Mouse (Mus musculus) lung, adult 2 months (tissue): ENCODE results near the gene Sgta. TPM values are rescaled to one million over a fixed set of nuclear protein-coding genes. Genes with fewer than 3 reads are reported as not detected.

ENCODE experiments used
- DNase-seq: peaks from one replicate; pipeline ENCODE4 v3.0.0; 2022
- H3K4me1 ChIP-seq: fragments of 200-500 bp; 2 replicates; pipeline ENCODE4 v1.6.1; 2011; ENCODE audit warnings: low read length; ENCODE audit not compliant: control insufficient read depth, insufficient read depth
- H3K4me3 ChIP-seq: fragments of 200-500 bp; replicated peaks from 2 replicates; pipeline ENCODE3; 2011; ENCODE audit warnings: low read depth, mild to moderate bottlenecking, control low read depth, low read length; ENCODE audit errors: extremely low read depth
- CTCF ChIP-seq: fragments of 200-500 bp; IDR thresholded peaks from 2 replicates; pipeline ENCODE4 v1.5.1; 2011; ENCODE audit warnings: mild to moderate bottlenecking, low read length, control low read depth; ENCODE audit not compliant: insufficient read depth
- POLR2A ChIP-seq: fragments of 200-500 bp; IDR thresholded peaks from 2 replicates; pipeline ENCODE4 v1.6.1; 2011; ENCODE audit warnings: low read depth, mild to moderate bottlenecking, control low read depth, low read length, borderline replicate concordance; ENCODE audit errors: extremely low read depth
- WGBS: fragments of 180-500 bp; shearing (Covaris S2); methylation state at CpG from one replicate; pipeline ENCODE4 v1.1.7; 2018; 5-methylcytosine and 5-hydroxymethylcytosine counted together
- polyA plus RNA-seq: library from polyadenylated mRNA; depleted of rRNA; stranded (reverse); fragments of >200 nt; gene quantifications from 2 replicates; pipeline ENCODE4 v1.2.3, GENCODE M21; 2012

The Sgta gene
- polyA plus RNA-seq, 1 experiment = 183 TPM

DNA sequence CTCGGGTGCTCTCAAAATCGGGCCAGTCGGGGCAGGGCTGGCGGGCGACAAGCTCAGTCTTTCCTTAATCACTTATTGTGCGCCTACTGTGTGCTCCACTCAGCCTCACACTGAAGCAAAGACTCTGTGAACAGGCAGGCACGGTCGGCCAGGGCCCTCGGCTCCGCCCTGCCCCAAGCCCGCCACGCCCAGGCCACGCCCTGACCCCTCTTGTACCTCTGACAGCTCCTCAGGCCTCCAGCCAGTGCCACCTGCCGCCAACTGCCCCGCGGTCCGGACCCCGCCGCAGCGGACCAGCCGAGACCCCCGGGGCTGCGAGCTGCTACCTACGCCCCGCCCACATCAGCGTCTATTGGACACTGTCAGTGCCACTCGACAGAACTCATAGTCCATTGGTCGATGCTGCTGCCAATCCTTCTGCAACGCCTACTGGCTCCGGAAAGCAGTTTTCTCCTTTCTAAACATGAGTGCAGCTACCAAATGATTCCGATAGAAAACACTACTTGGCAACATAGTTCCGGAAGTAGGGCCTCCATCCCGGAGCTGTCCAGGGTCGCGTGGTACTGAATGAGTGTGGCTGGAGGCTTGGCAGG, 22.9 kb downstream of the Sgta start, which contains the start of gene Slc39a3:
TSS of gene Slc39a3 (minus strand) at position 439 of the 593 bp plus-strand sequence.
- H3K4me3 ChIP-seq = peak within 1 kb of the TSS; percentile 68
- under 1% methylated on average over 35 of the region's 35 CpGs for WGBS
- no peaks in the 10 kb centered on the region for H3K4me1 ChIP-seq
- peak; percentile 45; the same call in 1 of the 2 replicates for TF ChIP-seq POLR2A
- TF ChIP-seq CTCF = no peak
- peak; percentile 100 for DNase-seq

DNA sequence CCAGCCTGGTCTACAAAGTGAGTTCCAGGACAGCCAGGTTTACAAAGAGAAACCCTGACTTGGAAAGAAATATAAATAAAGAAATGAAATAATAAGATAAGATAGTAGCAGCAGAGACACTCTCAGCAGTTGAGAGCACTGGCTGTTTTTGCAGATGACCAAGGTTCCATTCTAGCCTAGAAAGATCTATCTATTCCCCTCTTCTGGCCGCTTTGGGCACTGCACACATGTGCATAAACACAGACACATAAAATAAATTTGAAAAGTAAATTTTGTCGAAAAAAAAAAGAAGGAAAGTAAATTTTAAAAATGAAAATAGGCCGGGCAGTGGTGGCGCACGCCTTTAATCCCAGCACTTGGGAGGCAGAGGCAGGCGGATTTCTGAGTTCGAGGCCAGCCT, 23.7 kb downstream of the Sgta start:
- no peaks in the 10 kb centered on the region for H3K4me1 ChIP-seq
- WGBS = 74% methylated on average over 7 of the region's 7 CpGs
- DNase-seq = no peak
- H3K4me3 ChIP-seq = no peak overlapping the region
- TF ChIP-seq CTCF (no peak), POLR2A (no peak)

- Histone ChIP-seq H3K4me3 (no peak overlapping the region), H3K4me1 (no peaks in the 10 kb centered on the region)
- DNase-seq = no peak
- no peak for TF ChIP-seq CTCF
- TF ChIP-seq POLR2A = no peak
- 82% methylated on average over 10 of the region's 10 CpGs for WGBS
Measured at GRCm38 (mm10) chr10:81033586-81033985, 26.4 kb downstream of the Sgta start.

DNA sequence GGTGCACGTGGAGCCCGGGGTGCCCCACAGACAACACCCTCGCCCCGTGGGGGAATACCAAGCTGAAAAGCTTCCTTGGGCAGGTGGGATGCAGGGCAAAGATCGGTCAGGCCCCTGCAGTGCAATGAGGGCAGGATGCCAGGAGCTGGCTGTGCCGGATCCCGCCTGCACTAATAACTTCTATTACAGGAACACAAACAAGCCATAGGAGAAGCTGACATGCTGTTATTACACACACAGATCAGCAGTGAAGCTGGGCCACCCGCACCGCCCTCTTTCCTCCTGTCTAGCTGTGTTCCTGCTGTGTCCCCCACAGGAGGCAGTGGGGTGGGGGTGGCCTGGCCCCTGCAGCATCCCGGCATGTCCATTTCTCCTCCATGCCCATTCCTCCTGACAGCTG, 30.9 kb downstream of the Sgta start:
- no peak for DNase-seq
- H3K4me3 ChIP-seq = no peak overlapping the region
- no peak for TF ChIP-seq CTCF
- no peak for TF ChIP-seq POLR2A
- H3K4me1 ChIP-seq = no peaks in the 10 kb centered on the region
- 63% methylated on average over 10 of the region's 10 CpGs for WGBS

- TF ChIP-seq CTCF (no peak), POLR2A (no peak)
- no peak for DNase-seq
- Histone ChIP-seq H3K4me1 (no peaks in the 10 kb centered on the region), H3K4me3 (no peak overlapping the region)
Measured at GRCm38 (mm10) chr10:81028219-81028618, 31.8 kb downstream of the Sgta start.

DNA sequence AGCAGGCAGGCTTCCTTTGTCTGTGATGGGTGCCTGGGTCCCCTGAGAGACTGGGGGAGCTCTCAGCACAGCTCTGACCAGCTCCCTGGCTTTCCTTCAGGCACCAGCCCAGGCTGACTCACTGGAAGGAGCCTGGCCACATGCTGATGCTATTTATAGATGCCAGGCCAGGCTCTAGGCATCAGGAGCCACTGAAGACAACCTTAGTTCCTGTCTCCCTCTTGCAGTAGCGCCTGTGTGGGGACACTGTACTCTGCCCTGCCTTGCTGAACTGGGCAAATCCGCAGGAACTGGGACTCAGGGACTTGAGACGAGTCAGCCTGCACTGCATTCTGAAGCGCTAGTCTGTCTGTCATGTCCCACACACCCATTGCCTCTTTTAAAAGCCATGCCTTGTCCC, 32.6 kb downstream of the Sgta start:
- 53% methylated on average over 4 of the region's 4 CpGs for WGBS
- Histone ChIP-seq H3K4me1 (no peaks in the 10 kb centered on the region), H3K4me3 (no peak overlapping the region)
- DNase-seq = no peak
- TF ChIP-seq CTCF = no peak
- no peak for TF ChIP-seq POLR2A

DNA sequence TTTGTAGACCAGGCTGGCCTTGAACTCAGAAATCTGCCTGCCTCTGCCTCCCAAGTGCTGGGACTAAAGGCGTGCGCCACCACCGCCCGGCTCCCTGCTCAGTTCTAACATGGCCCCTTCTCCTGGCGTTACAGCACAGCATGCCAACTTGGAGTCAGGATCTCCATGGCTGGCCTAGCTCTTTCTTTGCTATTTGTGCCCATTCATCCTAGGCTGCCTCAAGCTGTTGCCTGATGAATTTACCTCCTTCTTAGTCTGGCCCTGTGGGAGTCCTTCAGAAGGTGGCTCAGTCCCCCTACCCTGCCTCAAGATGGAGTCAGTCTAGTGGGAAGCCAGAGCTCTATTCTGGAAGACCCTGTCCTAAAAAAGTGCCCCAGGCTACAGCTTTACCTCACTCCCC, 33.1 kb downstream of the Sgta start:
- Histone ChIP-seq H3K4me3 (no peak overlapping the region), H3K4me1 (no peaks in the 10 kb centered on the region)
- no peak for TF ChIP-seq POLR2A
- TF ChIP-seq CTCF = no peak
- WGBS = 93% methylated on average over 5 of the region's 5 CpGs
- no peak for DNase-seq

DNA sequence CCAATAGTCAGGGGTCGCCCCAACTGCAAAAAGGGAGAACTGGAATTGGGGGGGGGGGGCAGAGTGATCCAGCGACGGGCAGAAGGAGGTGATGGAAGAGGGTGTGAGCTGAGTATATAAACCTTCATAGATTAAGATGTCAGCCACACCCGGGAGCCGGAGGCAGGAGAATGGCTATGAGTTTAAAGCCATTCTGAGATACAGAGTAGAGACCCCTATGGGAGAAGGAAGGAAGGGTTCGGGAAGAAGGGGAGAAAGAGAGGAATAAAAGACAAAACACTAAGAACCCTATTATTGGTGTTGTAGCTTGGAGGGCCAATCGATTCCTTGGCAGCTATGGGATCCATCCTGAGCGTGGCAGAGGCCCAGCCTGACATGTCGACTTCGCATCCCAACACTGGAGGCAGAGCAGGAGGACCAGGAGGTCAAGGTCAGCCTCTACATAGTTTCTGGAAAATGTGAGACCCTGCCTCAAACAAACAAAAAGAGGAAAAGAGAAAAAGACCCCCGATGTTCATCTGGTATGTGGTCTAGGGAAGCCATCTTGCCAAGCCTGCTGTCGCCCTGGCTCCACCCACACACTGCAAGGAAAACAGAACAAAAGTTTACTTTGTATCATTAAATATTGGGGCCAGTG, 34.2 kb downstream of the Sgta start, which contains the start of gene Diras1:
TSS of gene Diras1 (minus strand) at position 24 of the 637 bp plus-strand sequence.
- no peak within 1 kb of the TSS for H3K4me3 ChIP-seq
- TF ChIP-seq POLR2A (no peak), CTCF (no peak)
- 44% methylated on average over 12 of the region's 12 CpGs for WGBS

DNA sequence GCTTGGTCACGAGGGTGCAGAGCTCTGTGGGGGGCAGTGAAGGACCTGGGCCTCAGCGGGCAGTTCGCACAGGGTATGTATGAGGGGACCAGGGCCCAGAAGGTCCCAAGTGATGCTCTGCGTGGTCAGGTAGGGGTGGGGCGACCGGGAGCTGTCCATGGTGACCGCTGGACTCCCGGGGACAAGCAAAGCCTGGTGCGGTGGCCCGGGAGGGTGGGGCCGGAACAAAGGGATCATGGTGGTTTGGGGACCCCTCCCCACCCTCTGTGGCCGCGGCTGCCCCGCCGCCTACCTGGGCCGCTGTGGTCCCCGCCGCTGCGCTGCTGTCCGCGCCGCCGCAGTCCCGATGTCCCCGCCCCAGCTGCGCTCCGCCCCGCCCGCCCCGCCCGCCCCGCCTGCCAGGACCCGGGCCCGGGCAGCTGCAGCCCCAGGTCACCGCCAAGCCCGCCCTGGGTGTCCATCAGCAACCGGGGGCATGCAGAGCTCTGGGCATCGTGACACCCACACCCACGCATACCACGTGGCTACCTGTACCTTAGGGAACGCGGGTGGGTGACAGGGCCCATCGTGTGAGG, 34.8 kb downstream of the Sgta start:
- Histone ChIP-seq H3K4me3 (no peak overlapping the region), H3K4me1 (no peaks in the 10 kb centered on the region)
- no peak for DNase-seq
- TF ChIP-seq POLR2A (no peak), CTCF (no peak)
- 2% methylated on average over 42 of the region's 43 CpGs for WGBS

More for the DNA sequence above, 34.2 kb downstream of the Sgta start, which contains the start of gene Diras1:
- no peaks in the 10 kb centered on the region for H3K4me1 ChIP-seq
- no peak for DNase-seq
